Mouse (Mus musculus): ENCODE measurements around the gene Nlgn1. TPM values are rescaled to one million over a fixed set of nuclear protein-coding genes. Genes with fewer than 3 reads are reported as not detected.

The Nlgn1 gene
- polyA plus RNA-seq, 1 experiment from 2014 or later = 13.4 TPM

- Histone ChIP-seq H3K9me3 (replicated peaks) (peaks cover 7% of the 10 kb centered on the region), H3K4me2 (no peak overlapping the region), H3K9ac (no peak overlapping the region), H3K4me3 (no peak overlapping the region), H3K27me3 (no peaks in the 10 kb centered on the region), H3K36me3 (ENCODE audit: poor library complexity, severe bottlenecking) (no peaks in the 10 kb centered on the region), H3K4me1 (no peaks in the 10 kb centered on the region), H3K27ac (no peak overlapping the region)
- ATAC-seq = no peak
Observed at GRCm38 (mm10) chr3:25897456-25897855, 434.8 kb downstream of the Nlgn1 start.

GRCm38 (mm10) chr3:25884797-25885196 is 447.5 kb downstream of the Nlgn1 start:
- Histone ChIP-seq H3K27ac (no peak overlapping the region), H3K9me3 (replicated peaks) (no peaks in the 10 kb centered on the region), H3K27me3 (no peaks in the 10 kb centered on the region), H3K4me2 (no peak overlapping the region), H3K4me3 (no peak overlapping the region), H3K9ac (no peak overlapping the region), H3K36me3 (ENCODE audit: poor library complexity, severe bottlenecking) (no peaks in the 10 kb centered on the region), H3K4me1 (no peaks in the 10 kb centered on the region)
- peak; percentile 83 for ATAC-seq
- WGBS = 33% methylated on average over 2 of the region's 2 CpGs

DNA sequence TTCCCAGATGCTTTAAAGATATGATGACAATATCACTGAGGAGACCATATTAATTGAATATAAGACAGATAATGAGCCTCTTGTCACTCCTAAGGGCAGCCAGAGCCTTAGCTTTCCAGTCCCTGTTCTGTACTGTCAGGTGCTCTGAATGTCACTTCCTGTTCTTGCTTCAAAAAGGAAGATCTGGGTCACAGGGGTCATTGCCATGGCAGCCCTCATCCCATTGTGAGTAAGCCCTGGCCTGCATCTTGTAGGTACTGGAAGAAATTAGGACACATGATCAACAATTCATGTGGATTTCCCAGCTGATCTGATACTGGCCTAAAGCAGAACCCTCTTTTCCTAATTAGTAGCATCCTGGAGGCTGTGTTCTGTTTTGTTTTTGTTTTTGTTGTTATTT is 463.1 kb downstream of the Nlgn1 start:
- Histone ChIP-seq H3K27ac (no peak overlapping the region), H3K4me3 (no peak overlapping the region), H3K27me3 (no peaks in the 10 kb centered on the region), H3K4me1 (no peaks in the 10 kb centered on the region), H3K9ac (no peak overlapping the region), H3K9me3 (replicated peaks) (no peaks in the 10 kb centered on the region), H3K4me2 (no peak overlapping the region), H3K36me3 (ENCODE audit: poor library complexity, severe bottlenecking) (no peaks in the 10 kb centered on the region)
- ATAC-seq = no peak

GRCm38 (mm10) chr3:25858384-25858783 is 473.9 kb downstream of the Nlgn1 start:
- ATAC-seq = no peak
- Histone ChIP-seq H3K36me3 (ENCODE audit: poor library complexity, severe bottlenecking) (no peaks in the 10 kb centered on the region), H3K4me3 (no peak overlapping the region), H3K9ac (no peak overlapping the region), H3K9me3 (replicated peaks) (no peaks in the 10 kb centered on the region), H3K27ac (no peak overlapping the region), H3K4me2 (no peak overlapping the region), H3K4me1 (no peaks in the 10 kb centered on the region), H3K27me3 (no peaks in the 10 kb centered on the region)

GRCm38 (mm10) chr3:25844686-25845462 is 487.4 kb downstream of the Nlgn1 start:
- 85% methylated on average over 7 of the region's 7 CpGs for WGBS
- H3K27me3 ChIP-seq = no peaks in the 10 kb centered on the region
- ATAC-seq = no peak

DNA sequence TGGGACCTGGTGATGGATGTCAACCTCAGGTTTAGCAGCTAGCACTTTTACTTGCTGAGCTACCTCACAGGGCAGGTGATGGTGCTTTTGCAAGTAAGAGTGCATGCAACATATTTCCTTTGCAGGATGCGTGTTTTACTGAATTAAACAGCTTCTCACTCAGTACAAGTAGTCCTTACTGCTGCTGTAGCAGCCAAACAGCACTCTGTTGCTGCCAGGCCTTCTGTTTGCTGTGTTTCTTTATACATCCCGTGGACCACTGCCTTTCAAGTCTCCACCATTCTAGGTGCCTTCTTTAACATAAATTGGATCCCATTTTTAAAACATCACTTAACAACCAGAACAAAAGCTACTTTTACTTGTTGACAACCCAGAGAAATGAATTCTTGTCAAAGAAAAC is 502.0 kb downstream of the Nlgn1 start:
- no peak overlapping the region for H3K4me2 ChIP-seq
- H3K27me3 ChIP-seq = no peaks in the 10 kb centered on the region
- H3K27ac ChIP-seq = no peak overlapping the region
- no peak overlapping the region for H3K4me3 ChIP-seq
- H3K9me3 ChIP-seq (replicated peaks) = 0 out of 2 replicates have a peak, but pooled peaks cover 6% of the 10 kb centered on the region
- no peak overlapping the region for H3K9ac ChIP-seq
- H3K4me1 ChIP-seq = no peaks in the 10 kb centered on the region
- WGBS = 79% methylated on average over 2 of the region's 2 CpGs
- no peaks in the 10 kb centered on the region for H3K36me3 ChIP-seq (ENCODE audit: poor library complexity, severe bottlenecking)
- ATAC-seq = no peak

More at GRCm38 (mm10) chr3:25844686-25845462, 487.4 kb downstream of the Nlgn1 start:
- Histone ChIP-seq H3K4me1 (no peaks in the 10 kb centered on the region), H3K9ac (no peak overlapping the region), H3K27ac (no peak overlapping the region), H3K4me3 (no peak overlapping the region), H3K36me3 (ENCODE audit: poor library complexity, severe bottlenecking) (no peaks in the 10 kb centered on the region), H3K9me3 (replicated peaks) (no peaks in the 10 kb centered on the region), H3K4me2 (no peak overlapping the region)

DNA sequence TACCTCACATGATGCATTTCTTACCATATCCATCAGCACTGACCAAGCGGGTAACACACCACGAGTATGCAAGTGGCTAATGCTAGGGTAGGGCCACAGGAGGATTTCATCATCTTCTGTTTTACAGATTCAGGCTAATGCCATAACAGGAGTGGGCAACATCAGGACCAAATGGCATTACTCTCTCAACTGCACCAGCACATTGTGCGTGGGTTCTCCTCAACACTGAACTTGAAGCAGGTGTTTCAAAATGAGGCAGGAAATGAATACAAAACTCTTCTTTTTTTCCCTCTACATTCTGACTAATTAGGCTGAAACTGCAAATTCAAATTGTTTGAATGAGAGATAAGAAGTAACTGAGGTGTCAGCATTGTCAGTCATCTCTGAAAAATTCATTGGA is 518.9 kb downstream of the Nlgn1 start:
- H3K9ac ChIP-seq = no peak overlapping the region
- H3K4me1 ChIP-seq = no peaks in the 10 kb centered on the region
- H3K27ac ChIP-seq = no peak overlapping the region
- no peaks in the 10 kb centered on the region for H3K9me3 ChIP-seq (replicated peaks)
- no peak overlapping the region for H3K4me3 ChIP-seq
- H3K4me2 ChIP-seq = no peak overlapping the region
- WGBS = 89% methylated on average over 3 of the region's 3 CpGs
- no peak for ATAC-seq
- H3K36me3 ChIP-seq (ENCODE audit: poor library complexity, severe bottlenecking) = no peaks in the 10 kb centered on the region
- H3K27me3 ChIP-seq = no peaks in the 10 kb centered on the region

DNA sequence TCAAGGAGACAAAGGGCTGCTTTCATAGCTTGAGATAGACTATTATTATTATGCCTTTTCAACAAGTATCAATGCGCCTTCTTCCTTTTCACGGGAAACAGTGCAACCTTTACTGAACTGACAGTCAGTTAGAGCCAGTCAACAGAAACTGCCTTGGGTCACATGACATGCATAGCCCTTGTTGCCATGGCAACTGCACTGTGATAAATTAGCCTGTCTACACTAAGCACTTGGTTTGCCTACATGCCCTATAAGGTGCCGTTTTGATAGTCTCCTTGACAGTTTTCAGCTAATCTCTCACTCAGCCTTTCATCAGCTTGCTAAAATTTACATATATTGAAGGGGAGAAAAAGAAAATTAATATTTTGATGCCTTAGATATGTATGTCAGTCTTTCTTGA is 524.7 kb downstream of the Nlgn1 start:
- WGBS = 33% methylated on average over 3 of the region's 3 CpGs
- H3K4me2 ChIP-seq = no peak overlapping the region
- no peak overlapping the region for H3K9ac ChIP-seq
- peaks cover 8% of the 10 kb centered on the region; the same call in 1 of the 2 replicates for H3K4me1 ChIP-seq
- H3K9me3 ChIP-seq (replicated peaks) = no peaks in the 10 kb centered on the region
- no peak overlapping the region for H3K4me3 ChIP-seq
- no peaks in the 10 kb centered on the region for H3K36me3 ChIP-seq (ENCODE audit: poor library complexity, severe bottlenecking)
- no peak overlapping the region for H3K27ac ChIP-seq
- ATAC-seq = peak; percentile 97
- no peaks in the 10 kb centered on the region for H3K27me3 ChIP-seq

DNA sequence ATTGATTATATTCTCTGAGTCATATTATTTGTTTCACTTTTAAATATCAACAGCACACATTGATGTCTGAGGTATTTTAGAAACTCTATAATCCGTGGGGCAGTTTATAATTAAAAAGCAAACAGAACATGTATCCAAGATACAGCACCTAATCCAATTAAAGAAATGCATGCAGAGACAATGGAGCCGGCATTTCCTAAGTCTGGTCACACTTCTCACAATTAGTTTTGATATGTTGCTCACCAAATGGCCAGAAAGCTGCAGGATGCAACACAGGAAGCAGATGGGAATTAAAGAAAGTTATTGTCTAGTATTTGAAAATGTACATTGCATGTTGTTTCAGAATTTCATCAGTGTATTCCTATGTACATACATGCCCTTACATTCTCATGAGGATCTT is 550.6 kb downstream of the Nlgn1 start:
- Histone ChIP-seq H3K4me1 (no peaks in the 10 kb centered on the region), H3K27ac (no peak overlapping the region), H3K9ac (no peak overlapping the region), H3K4me3 (no peak overlapping the region), H3K9me3 (replicated peaks) (no peaks in the 10 kb centered on the region), H3K4me2 (no peak overlapping the region), H3K36me3 (ENCODE audit: poor library complexity, severe bottlenecking) (no peaks in the 10 kb centered on the region), H3K27me3 (no peaks in the 10 kb centered on the region)
- no peak for ATAC-seq
- WGBS = 50% methylated on average over 2 of the region's 2 CpGs

GRCm38 (mm10) chr3:25775437-25775836 is 556.8 kb downstream of the Nlgn1 start:
- Histone ChIP-seq H3K27ac (no peak overlapping the region), H3K4me1 (peaks cover 24% of the 10 kb centered on the region), H3K9ac (no peak overlapping the region), H3K4me3 (no peak overlapping the region), H3K36me3 (ENCODE audit: poor library complexity, severe bottlenecking) (no peaks in the 10 kb centered on the region), H3K27me3 (no peaks in the 10 kb centered on the region), H3K9me3 (replicated peaks) (no peaks in the 10 kb centered on the region), H3K4me2 (no peak overlapping the region)
- no peak for ATAC-seq
- WGBS = 68% methylated on average over 6 of the region's 6 CpGs

DNA sequence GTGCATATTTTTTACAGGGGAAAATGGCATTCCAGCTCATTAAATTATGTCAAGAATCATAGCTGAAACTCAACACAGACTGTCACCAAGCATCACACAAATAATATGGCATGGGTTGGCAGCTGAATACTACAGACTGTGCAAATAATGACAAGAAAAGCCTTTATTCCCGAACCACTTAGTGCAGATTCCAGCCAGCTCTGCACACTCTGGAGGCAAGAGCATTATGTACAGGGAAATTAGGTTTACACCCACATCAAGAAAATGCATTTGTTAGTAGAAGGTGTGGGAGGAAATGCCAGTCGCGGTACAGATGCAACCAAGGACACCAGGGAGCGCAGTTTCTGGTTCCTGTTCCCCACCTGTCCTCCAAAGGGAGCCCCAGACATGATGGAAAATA is 558.4 kb downstream of the Nlgn1 start:
- no peaks in the 10 kb centered on the region for H3K36me3 ChIP-seq (ENCODE audit: poor library complexity, severe bottlenecking)
- H3K27ac ChIP-seq = peak overlapping the region; percentile 41
- no peaks in the 10 kb centered on the region for H3K9me3 ChIP-seq (replicated peaks)
- peaks cover 24% of the 10 kb centered on the region for H3K4me1 ChIP-seq
- no peaks in the 10 kb centered on the region for H3K27me3 ChIP-seq
- peak overlapping the region; percentile 6; the same call in 1 of the 2 replicates for H3K4me2 ChIP-seq
- no peak overlapping the region for H3K9ac ChIP-seq
- peak; percentile 95 for ATAC-seq
- no peak overlapping the region for H3K4me3 ChIP-seq
- 19% methylated on average over 4 of the region's 4 CpGs for WGBS

- peak; percentile 93 for ATAC-seq
- Histone ChIP-seq H3K9ac (no peak overlapping the region), H3K27me3 (no peaks in the 10 kb centered on the region), H3K36me3 (ENCODE audit: poor library complexity, severe bottlenecking) (no peaks in the 10 kb centered on the region), H3K4me1 (peaks cover 24% of the 10 kb centered on the region), H3K9me3 (replicated peaks) (no peaks in the 10 kb centered on the region), H3K27ac (peak overlapping the region; percentile 45; the same call in 1 of the 2 replicates), H3K4me3 (no peak overlapping the region), H3K4me2 (no peak overlapping the region)
Observed at GRCm38 (mm10) chr3:25773467-25773866, 558.8 kb downstream of the Nlgn1 start.

- Histone ChIP-seq H3K4me3 (no peak overlapping the region), H3K36me3 (ENCODE audit: poor library complexity, severe bottlenecking) (no peaks in the 10 kb centered on the region), H3K27me3 (no peaks in the 10 kb centered on the region), H3K27ac (no peak overlapping the region), H3K4me1 (no peaks in the 10 kb centered on the region), H3K9me3 (replicated peaks) (no peaks in the 10 kb centered on the region), H3K9ac (no peak overlapping the region), H3K4me2 (no peak overlapping the region)
- ATAC-seq = no peak
- 83% methylated on average over 4 of the region's 4 CpGs for WGBS
Observed at GRCm38 (mm10) chr3:25763689-25764088, 568.6 kb downstream of the Nlgn1 start.
